Mouse (Mus musculus): ENCODE results near the gene Me1.

The Me1 gene

DNA sequence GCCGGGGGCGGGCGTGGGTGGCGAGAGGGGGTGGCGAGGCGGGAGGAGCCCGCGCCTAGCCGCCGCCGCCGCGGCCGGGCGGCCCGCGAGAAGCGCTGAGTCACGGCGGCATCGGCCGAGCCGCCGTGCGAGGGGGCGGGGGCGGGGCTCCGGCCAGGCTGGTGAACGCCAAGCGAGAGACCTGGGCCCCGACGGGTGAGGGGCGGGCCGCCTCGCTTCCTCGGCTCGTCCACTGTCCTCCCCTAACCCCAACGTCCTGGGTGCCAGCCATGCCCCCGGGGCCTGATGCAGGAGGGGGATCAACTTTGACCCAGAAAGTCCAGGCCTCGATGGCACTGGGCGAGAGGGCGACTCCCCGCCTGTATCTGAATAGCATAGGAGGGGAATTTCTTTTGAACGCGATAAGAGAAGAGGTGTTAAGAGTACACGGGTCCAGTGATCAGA, at the start of gene Me1:
TSS of gene Me1 (minus strand) at position 136 of the 444 bp plus-strand sequence.
- DNase-seq (ENCODE audit: extremely low spot score, low spot score), result peak; percentile 59

DNA sequence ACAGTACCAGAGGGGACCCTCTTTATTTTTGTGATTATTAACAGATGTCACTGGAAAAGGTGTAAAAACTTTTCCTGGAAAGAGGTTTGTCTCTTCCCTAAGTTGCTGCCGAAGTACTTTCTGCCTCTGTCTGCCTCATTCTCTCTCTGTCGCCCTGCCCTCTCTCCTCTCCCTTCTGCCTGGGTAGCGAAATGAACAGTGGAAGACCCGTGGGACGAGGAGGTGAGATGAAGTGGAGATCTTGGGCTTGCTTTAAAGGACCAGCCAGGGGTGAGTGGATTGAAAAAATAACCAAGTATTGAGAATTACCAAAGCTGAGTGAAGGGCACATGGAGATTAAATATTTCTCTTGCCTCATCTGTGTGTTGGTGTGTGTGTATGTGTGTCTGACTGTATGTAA, 48.3 kb upstream of the Me1 start:
- no peak for DNase-seq (ENCODE audit: extremely low spot score, low spot score)

DNA sequence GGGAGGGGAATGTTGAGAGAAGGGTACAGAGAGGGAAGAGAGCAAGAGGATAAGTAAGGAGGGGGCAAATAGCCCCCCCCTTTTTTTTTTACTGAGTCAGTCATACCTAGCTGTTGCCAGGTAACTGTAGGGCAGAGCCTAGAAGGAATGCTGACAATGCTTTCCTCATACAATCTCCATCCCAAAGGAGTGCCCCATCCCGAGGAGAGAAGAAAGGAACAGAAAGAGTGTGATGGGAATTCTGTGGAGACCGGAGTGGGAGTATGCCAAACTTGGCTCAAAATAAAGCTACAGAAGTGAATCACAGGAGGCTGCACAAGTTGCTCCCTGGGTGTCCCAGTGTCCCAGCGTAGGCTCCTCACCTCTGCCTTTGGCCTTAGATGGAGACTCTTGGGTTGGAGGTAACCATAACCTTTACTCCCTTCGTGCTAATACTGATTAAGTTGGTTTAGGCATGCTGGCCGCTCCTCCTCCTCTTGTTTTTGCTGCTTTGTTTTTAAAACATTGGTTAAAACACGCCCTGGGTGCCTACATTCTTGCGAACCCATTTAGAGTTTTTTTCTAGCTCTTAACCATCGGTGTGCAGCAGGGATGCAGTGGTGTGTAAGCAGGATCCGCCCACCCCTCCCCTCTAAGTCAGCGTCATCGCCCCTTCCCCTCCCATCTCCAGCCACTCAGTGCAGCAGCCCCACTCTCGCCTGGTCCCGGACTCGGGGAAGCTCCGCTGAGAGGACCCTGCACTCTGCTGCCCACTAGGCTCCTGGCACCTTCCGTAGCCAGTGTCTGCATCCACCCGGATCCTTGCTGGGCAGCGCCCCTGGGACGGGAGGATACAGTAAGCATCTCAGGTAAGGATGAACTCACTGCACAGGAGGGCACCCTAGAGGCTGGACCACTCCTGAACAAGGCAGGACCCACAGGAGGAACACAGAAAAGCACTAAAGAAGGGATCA, 47.5 kb upstream of the Me1 start, which contains the start of gene Prss35:
TSS of gene Prss35 (plus strand) at position 691 of the 953 bp plus-strand sequence.
- DNase-seq (ENCODE audit: extremely low spot score, low spot score), result peak; percentile 60

DNA sequence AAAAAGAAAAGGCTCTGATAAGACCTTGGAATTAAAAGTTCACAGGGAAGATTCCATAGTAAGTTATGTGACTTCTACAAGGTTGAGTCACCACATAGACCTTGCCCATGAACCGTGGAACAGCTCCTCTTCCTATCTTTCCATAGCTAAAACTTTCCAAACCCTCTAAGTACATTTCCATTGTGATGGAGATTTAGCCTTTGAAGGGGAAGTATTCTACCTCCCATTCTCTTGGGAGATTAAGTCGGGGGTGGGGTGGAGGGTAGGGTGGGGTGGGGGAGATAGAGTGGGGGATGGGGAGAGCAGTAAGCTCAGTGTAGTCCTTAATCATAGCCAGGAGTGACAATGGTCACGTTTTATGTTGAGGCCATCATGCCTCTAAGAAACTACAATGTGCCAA, 44.2 kb upstream of the Me1 start:
- no peak for DNase-seq (ENCODE audit: extremely low spot score, low spot score)

DNA sequence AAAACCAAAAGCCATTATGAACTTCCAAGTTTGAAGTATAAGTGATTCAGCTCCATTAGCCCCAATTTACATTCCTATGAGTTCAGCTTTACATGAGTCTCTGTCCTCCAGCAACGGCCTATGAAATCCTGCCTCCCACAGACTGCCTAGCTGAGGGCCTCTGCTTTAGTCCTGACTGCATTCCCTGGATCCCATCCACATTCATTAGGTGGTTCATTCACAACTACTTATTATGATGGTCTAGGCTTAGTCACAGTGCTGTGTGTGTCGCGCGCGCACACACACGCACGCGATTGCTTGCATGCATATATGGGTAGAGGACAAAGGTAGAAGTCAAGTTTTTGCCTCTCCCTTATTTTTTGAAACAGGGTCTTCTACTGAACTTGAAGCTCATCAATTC, 43.0 kb upstream of the Me1 start:
- no peak for DNase-seq (ENCODE audit: extremely low spot score, low spot score)

DNA sequence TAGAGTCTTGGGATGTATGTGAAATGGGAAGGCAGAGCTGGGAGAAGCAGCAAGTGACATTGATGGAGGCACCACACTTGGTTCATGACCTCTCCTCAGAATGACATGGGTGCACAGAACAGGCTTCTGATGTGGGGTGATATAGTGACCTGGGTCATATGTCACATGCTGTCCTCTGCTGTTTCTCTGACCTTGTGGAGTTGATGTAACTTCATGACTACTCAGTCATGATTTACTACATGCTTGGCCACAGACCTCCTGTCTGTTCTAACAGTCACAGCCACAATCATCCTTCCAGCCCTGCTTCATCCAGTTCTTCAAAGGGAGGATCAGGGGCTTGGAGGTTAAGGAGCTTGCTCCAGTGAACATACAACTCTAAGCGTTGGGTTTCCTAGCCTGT, 42.3 kb upstream of the Me1 start:
- no peak for DNase-seq (ENCODE audit: extremely low spot score, low spot score)

DNA sequence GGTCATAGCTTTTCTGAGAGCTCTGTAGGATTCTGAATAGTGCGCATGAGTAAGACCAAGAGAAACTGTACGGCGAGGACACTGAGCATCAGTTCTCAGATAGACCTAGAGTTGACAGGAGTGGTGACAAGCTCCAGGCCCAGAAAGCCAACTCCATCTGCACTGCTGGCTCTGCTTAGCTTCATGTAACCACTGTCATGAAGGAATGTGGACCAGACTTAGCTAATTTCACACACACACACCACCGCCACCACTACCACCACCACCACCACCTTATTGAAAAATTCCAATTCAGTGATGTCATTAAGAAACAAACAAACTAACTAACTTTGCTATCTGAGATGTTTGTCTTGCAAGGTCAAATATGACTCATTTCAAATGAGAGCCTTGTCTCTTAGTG, 41.2 kb upstream of the Me1 start:
- no peak for DNase-seq (ENCODE audit: extremely low spot score, low spot score)

DNA sequence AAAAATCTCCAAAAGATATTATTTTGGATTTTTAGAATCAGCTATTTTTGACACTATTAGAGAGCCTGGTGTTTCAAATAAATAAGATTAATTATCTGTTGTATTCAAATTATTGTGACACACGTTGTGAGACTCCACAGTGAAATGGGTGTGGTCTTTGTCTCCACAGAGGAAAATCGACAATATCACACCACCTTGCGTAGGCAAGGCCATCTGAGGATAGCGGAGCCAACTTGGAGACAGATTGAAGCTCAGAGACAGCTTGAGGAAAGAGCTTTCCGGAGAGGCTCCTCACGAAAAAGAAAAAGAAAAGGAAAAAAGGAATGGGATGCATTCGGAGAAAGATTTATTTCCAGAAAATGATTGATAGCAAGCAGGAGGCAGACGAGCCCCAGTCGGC, 39.0 kb upstream of the Me1 start:
- DNase-seq (ENCODE audit: extremely low spot score, low spot score), result no peak

DNA sequence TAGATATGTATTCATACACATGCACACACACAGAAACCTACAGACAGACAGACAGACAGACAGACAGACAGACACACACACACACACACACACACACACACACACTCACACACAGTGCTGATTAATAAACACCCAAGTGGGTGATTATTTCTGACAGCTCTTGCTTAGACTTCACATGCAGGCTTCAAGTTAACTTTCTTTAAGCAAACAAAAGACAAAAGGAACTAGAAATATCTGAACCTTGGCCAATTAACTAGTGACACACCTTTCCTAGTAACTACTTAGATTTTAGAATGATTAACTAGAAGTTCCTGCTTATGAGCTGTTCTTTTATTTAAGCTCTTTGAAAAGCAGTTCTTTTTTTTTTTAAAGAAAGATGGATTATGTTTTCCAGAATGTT, 38.6 kb upstream of the Me1 start:
- DNase-seq (ENCODE audit: extremely low spot score, low spot score), result no peak

DNA sequence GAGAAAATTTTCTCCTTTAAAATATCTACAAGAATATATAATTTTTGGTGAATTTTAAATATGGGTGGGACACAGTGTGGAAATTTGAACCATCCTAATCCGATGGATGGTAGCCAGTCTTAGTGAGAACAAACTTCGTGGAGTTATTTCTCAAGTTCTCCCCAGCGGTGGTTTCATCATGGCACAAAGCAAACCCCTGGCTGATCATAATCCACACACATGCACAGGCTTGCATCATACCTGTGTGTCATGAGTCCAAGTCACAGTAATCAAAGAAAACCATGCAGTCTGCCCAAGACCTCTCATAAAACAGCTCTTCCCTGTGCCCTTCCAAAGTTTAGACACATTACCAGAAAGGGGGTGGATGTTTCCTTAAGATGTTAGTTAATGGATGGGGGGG, 34.1 kb upstream of the Me1 start:
- DNase-seq (ENCODE audit: extremely low spot score, low spot score), result no peak

DNA sequence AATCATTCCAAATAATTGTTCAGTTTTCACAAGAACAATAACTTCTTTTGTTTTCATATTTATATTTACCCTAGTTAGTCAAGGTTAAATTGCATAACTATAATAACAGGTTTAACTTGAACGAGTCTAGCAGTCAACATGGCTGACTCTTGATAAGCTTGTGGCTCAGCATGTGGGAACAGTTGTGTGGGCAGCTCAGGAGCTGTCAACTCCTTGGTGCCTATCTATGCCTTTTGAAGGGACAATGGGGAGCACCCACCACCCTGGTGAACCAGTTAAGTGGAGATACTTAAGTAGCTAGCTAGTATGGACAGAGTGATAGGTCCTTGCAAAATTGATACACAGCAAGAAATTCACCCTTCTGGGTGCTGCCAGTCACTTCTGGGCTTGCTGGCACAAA, 33.3 kb upstream of the Me1 start:
- DNase-seq (ENCODE audit: extremely low spot score, low spot score), result no peak

DNA sequence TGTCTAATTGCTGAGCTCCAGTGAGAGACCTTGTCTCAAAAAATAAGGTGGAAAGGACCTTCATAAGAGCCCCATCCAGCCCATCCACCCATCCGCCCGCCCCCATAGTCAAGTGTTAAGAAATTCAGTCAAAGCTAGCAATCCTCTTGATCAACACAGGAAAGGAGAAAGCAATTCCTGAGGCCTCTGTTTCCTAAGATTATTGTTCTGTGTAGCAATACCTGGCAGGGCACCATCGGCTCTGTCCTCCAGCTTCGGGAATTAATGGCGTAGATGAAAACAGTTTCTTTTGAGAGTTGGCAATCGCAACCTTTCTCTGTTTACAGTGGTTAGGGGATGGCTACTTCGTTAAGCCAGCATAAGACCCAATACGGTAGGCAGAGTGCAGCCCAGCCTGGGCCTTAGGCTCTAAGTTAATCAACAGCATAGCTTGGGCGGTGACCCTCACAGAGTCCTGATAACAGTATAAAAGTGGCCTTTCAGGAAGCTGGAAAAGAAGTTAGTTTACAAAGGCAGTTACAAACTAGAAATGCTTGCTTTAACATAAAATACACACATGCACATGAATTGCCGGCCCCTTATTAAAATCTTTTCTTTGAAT, 32.6 kb upstream of the Me1 start:
- no peak for DNase-seq (ENCODE audit: extremely low spot score, low spot score)

DNA sequence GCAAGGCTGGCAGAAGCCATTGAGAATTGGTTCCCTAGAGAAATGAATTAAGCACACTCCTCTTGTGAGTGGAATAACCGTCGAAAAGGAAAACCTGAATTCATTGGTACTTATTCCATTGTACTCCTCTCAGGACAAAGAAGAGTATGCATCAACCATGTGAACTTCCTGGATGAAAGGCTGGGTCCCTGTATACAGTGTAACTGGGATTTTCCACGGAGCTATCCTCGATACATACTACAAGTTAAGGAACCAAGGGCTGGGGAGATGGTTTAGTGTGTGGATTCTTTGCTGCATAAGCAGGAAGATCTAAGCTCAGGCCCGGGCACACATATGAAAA, 30.6 kb upstream of the Me1 start:
- DNase-seq (ENCODE audit: extremely low spot score, low spot score), result no peak

DNA sequence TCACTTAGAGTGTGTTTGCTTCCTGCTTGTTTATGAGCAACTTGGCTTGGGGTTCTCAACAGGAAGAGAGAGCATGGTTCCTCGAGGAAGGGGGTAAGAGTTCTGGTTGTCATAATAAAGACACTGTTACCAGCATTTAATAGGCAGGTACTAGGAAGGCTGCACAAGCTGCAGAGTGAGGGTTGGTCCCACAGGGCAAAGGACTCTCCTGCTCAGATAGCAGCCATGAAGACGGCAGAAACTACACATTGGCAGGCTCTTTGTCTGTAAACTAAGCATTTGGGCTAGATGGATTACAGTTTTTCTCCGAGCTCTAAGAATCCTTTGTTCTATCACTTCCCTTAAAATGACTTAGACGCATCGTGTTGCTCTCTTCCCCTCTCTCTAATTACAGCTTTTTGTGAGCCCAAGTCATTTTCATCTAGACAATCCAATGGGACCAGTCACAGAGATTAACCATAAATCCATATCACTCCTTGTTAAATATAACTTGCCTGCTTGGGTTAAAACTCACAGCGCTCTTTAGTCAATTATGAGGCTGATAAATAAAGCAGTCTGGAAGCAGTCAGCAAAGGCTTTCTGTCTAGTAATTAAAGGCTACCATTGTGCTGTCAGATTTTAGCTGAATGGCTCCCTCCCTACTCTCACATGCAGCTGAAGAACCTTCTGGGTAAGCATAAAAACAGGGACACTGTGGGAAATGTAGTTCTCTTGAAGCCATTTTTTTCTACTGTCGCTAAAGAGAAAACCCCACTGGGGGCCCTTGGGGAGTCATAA, 30.0 kb upstream of the Me1 start:
- DNase-seq (ENCODE audit: extremely low spot score, low spot score), result no peak

DNA sequence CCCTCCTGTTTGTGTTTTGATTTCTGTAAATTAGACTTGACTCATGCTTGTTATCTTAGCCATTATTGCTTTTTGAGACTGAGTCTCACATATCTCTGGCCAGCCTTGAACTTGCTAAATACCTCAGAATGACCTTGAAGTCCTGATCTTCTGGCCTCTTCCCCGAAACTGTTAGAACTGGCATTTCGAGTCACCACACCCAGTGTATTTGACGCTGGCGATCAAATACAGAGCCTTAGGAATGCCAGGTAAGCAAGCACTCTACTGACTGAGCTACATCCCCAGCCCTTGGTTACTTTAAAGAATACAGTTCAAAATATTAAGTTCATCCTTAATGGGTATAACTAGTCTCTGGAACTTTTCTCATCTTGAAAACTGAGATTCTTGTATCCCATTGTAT, 29.3 kb upstream of the Me1 start:
- no peak for DNase-seq (ENCODE audit: extremely low spot score, low spot score)

DNA sequence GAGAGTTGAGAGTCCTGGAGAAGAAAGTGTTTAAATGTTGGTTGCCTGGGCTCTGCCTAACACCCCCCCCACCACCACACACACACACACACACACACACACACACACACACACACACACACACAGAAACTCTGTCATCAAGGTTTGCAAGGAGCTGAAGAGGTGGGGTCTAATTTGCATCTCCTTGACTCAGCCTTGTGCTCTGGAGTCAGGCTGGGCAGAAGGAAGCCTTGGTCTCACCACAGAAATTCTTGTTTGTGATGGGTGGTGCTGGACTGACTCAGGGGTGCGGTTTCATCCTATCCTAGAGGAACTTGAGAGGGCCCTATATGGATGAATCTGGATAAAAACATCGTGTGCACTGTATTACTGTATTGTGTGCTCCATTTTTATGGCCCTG, 25.0 kb upstream of the Me1 start:
- DNase-seq (ENCODE audit: extremely low spot score, low spot score), result no peak

DNA sequence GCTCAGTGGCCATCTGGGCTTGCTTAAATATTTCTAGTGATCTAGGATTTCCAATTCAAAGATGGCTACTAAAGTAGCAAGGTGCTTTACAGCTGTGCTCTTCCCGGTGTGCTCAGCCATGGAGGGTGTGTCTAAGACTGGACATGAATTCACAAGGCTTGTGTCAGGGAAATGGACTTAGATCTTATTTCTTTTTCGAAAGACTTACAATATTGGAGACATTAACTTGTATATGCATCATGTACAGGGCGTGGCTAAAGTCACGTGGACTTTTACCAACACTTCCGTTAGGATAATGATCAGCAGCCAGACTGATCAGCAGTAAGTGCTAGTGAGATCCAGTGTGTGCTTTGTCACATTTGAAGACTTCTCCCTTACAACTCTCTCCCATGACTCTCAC, 24.5 kb upstream of the Me1 start:
- no peak for DNase-seq (ENCODE audit: extremely low spot score, low spot score)

DNA sequence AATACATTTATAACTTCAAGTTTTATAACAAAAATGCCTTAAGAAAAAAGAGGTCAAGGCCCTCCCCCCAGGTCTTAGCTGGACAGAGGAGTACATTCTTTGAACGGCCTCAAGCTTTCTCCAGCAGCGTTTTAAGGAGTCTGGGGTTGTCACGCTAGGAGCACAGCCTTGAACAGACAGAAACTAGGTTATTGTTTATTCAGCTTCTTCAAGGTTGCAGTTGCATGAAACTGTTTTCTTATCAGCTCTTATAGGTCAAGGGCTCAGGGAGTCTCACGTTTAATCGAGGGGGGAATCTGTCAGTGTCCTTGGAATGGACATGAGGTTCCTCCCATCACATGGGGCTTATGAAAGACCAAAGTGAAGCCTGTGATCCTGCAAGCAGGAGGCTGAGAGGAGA, 21.4 kb upstream of the Me1 start:
- DNase-seq (ENCODE audit: extremely low spot score, low spot score), result no peak

DNA sequence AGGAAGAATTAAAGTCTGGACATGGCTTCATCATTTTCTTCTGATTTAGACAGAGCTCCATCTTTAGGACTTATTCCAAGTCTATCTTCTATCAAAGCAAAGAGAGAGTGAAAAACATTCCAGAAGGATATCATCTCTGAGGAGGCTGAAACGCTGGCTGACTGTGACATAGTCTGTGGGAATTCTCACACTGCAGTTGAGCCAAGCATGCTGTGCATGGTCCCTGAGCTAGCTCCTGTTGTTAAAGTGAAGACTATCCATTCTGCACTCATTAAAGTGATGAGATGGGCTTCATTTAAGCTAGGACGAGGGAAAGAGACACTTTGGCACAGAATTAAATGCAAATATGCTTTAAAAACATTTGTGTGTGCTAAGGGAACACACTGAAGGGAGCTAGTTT, 20.8 kb upstream of the Me1 start:
- no peak for DNase-seq (ENCODE audit: extremely low spot score, low spot score)

DNA sequence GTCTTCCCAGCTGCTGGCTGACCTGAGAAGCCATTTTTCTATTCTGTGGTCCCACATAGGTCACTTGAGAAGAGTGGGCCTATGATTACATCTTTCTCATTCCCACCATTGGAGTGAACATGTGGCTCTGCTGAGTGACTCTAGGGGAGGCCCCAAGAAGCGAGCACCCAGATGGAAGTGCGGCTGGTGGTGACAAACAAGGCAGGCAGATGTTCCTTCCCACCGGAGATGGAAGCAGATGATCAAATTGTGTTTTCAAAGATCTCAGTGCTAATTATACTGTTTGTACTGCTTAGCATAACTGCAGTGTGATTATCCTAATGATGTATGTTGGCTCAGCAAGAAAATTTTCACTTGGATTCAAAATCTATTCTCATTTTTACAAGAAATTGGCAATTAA, 18.3 kb upstream of the Me1 start:
- DNase-seq (ENCODE audit: extremely low spot score, low spot score), result no peak

DNA sequence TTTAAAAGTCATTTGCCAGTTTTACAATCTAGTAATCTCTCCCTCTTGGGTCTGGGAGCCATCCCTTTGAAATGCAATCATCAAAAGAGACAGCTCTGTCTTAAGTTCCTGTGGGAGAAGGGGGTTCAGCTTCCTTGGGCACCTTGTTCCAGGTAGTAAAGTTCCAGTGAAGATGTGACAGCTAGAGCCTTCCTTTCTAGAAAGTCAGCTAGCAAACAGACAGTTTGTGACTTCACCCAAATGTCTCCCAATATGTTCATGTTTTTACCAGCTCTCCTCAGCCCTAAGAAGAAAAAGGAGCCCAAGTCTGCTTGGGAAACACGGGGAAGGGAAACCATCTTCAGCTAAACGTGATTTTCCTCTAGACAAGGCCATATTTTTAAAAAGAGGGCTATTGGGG, 16.9 kb upstream of the Me1 start:
- DNase-seq (ENCODE audit: extremely low spot score, low spot score), result no peak

DNA sequence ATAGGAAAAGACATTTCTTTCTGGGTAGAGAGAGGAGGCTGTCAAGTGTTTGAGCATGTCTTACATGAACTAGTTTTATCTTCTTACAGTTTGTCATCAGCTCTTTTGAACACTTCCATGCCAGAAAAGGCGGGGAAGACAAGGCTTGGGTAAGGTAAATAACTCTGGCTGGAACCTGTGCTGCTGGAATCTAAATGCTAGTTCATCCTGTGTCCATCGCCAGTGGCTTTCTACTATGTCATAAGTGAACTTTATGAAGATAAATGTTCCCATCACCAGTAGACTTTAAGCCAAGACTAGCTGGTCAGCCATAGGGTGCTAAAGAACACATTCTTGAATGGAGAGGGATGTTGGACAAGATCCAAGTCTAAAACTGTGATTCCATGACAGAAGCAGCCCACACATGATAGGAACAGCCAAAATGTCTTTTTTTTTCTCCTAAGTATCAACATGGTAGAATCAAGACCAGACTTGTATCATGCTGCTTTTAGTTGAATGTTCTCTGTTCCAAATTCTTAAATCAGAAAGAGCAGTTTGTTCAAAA, 14.4 kb upstream of the Me1 start:
- DNase-seq (ENCODE audit: extremely low spot score, low spot score), result no peak

All from neural tube, embryonic 10.5 days (tissue).